Mouse (Mus musculus) right cerebral cortex, postnatal 36 days (tissue): ENCODE data around the gene Lrp8.

ENCODE experiments used
- DNase-seq, 2 experiments: peaks; one replicate each; pipeline ENCODE4 v3.0.0; 2022; ENCODE audit warnings: low spot score in 2 of 2, mixed read lengths in 1 of 2

Lrp8 gene

GRCm38 (mm10) chr4:107807796-107808195 lies 5.7 kb downstream of the Lrp8 start:
- DNase-seq, result no peak

- DNase-seq, result no peak
Measured at GRCm38 (mm10) chr4:107808655-107809054, 6.6 kb downstream of the Lrp8 start.

GRCm38 (mm10) chr4:107811006-107811405 lies 8.9 kb downstream of the Lrp8 start:
- no peak for DNase-seq

- no peak for DNase-seq
Measured at GRCm38 (mm10) chr4:107811716-107812330, 9.8 kb downstream of the Lrp8 start.

- DNase-seq, result no peak
Measured at GRCm38 (mm10) chr4:107812336-107812735, 10.3 kb downstream of the Lrp8 start.

GRCm38 (mm10) chr4:107816459-107816858 lies 14.4 kb downstream of the Lrp8 start:
- peak in 1 of 2 experiments; percentile 64 for DNase-seq

GRCm38 (mm10) chr4:107817463-107817862 lies 15.4 kb downstream of the Lrp8 start:
- DNase-seq, result no peak

GRCm38 (mm10) chr4:107819990-107820719 lies 18.1 kb downstream of the Lrp8 start:
- peak in 1 of 2 experiments; percentile 58 for DNase-seq

- no peak for DNase-seq
Measured at GRCm38 (mm10) chr4:107820856-107821619, 19.0 kb downstream of the Lrp8 start.

GRCm38 (mm10) chr4:107822936-107823411 lies 20.9 kb downstream of the Lrp8 start:
- no peak for DNase-seq

GRCm38 (mm10) chr4:107823511-107823910 lies 21.4 kb downstream of the Lrp8 start:
- DNase-seq, result no peak

- DNase-seq, result peak; percentile 45 to 59
Measured at GRCm38 (mm10) chr4:107828727-107829218, 26.7 kb downstream of the Lrp8 start.

- no peak for DNase-seq
Measured at GRCm38 (mm10) chr4:107829675-107830074, 27.6 kb downstream of the Lrp8 start.

GRCm38 (mm10) chr4:107830189-107830588 lies 28.1 kb downstream of the Lrp8 start:
- peak; percentile 69 to 72 for DNase-seq

- no peak for DNase-seq
Measured at GRCm38 (mm10) chr4:107830821-107831221, 28.8 kb downstream of the Lrp8 start.

- no peak for DNase-seq
Measured at GRCm38 (mm10) chr4:107831678-107832077, 29.6 kb downstream of the Lrp8 start.

- DNase-seq, result no peak
Measured at GRCm38 (mm10) chr4:107833525-107833924, 31.5 kb downstream of the Lrp8 start.

- no peak for DNase-seq
Measured at GRCm38 (mm10) chr4:107834643-107835314, 32.7 kb downstream of the Lrp8 start.

- no peak for DNase-seq
Measured at GRCm38 (mm10) chr4:107835508-107835909, 33.4 kb downstream of the Lrp8 start.

- DNase-seq, result peak; percentile 48 to 63
Measured at GRCm38 (mm10) chr4:107836758-107837157, 34.7 kb downstream of the Lrp8 start.

- DNase-seq, result no peak
Measured at GRCm38 (mm10) chr4:107837910-107838309, 35.8 kb downstream of the Lrp8 start.

GRCm38 (mm10) chr4:107843687-107844086 lies 41.6 kb downstream of the Lrp8 start:
- DNase-seq, result no peak
